Mouse (Mus musculus) kidney, postnatal 14 days (tissue): Measurements from ENCODE around the gene Tulp2.
A peak's percentile ranks its signal among the peaks of the same experiment; 100 is the strongest.
"Not testable (repeated sequence)": the region's sequence is repeated elsewhere in the genome, so short reads cannot be mapped to it uniquely, and the experiment has no call there.

Experiments
- DNase-seq: peaks from one replicate; pipeline ENCODE4 v3.0.0; 2022; ENCODE audit warnings: mixed read lengths

Gene Tulp2

DNA sequence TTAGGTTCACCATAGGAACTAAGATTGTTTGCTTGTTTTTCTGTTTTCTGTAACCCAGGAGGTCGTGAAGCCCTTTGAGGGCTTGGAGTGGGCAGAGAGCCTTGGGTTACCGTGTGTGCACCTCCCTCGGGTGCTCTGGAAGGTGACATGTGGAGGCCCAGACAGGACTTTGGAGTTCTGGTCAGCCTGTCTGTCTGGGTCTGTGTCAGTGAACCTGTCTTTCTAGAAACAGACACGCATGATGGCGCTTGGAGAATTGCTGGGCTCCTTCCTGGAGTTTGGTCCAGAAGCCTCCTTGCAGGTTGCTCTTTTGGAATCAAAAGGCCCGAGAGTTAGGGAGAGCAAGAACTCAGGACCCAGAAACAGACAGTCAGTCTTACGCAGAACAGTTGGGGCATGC is 21.3 kb upstream of the Tulp2 start:
- peak; percentile 70 for DNase-seq

DNA sequence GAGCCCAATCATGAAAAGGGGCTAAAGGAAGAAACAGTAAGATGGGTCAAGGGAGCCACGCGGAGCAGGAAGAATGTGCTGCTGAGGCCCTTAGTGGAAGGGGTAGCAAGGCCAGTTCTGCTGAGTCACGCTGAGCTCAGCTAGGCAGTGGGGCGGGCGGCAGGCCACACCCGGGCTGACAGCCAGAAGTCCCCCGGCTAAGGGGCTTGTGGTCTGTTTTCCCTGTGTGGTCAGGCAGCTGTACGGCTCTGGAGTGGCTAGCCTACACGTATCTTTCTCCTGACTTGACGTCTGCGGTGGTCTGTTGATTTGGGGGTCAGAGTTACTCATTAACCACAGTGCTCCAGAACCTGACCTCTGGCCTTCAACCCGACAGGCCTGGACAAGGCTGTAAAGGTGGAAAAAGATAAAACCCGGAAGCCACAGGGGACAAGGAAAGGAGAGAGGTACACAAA is 20.8 kb upstream of the Tulp2 start:
- peak; percentile 83 for DNase-seq

DNA sequence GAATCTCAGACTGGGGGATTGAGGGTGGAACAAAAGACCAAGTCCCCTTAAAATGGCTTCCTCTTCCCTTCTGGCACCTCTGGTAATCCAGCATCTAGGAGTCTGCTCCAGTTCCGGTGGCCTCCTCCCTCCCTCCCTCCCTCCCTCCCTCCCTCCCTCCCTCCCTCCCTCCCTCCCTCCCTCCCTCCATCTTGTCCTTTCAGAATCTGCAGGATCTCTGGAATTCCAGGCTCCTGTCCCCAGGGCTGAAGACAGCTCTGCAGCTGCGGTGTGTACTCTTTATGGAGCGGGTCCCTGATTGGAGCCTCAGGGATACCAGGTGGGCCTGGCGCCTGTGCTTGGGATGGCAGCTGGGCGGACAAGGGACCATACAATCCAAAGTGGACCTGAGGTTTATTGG is 20.4 kb upstream of the Tulp2 start:
- DNase-seq: peak; percentile 39

DNA sequence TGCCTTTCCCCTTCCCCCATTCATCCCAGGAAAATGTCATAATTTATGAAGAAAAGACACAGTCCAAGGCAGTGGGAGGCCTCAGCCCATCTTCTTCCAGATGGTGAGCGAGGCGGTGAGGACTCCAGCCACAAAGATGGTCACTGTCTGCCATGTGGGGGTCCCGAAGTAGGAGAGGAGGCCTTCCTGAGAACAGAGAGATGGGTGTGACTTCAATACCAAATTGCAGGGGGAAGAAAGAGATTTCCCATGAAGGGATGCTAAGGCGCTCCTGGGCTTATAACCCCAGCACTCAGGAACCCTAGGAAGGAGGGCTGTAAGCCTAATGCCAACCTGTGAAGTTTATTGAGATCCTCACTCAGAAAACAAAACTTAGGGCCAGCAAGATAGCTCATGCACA is 19.9 kb upstream of the Tulp2 start:
- DNase-seq: no peak

DNA sequence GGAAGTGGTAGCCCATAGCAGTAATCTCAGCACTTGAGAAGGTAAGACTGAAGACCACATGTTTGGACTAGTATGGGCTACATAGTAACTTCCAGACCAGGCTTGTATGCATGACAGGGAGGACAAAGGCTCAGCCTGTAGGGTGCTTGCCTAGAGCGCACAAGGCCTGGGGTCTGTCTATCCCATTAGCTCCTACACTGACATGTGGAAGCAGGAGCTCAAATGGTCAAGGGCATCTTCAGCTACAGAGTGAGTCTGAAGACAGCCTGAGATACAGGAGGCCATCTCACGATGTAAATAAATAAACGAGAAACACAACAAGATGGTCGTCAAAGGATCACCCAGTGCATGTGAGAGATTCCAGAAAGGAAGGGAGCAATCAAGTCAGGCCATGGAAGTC is 19.4 kb upstream of the Tulp2 start:
- no peak for DNase-seq

DNA sequence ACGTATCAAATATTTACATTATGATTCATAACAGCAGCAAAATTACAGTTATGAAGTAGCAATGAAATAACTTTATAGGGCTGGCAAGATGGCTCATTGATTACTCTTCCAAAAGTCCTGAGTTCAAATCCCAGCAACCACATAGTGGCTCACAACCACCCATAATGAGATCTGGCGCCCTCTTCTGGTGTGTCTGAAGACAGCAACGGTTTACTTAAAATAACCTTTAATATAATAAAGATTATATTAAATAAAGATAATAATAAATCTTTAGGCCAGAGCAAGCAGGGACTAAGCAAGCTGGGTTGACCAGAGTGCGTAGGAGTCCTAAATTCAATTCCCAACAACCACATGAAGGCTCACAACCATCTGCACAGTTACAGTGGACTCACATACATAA is 18.8 kb upstream of the Tulp2 start:
- DNase-seq: not testable (repeated sequence)

DNA sequence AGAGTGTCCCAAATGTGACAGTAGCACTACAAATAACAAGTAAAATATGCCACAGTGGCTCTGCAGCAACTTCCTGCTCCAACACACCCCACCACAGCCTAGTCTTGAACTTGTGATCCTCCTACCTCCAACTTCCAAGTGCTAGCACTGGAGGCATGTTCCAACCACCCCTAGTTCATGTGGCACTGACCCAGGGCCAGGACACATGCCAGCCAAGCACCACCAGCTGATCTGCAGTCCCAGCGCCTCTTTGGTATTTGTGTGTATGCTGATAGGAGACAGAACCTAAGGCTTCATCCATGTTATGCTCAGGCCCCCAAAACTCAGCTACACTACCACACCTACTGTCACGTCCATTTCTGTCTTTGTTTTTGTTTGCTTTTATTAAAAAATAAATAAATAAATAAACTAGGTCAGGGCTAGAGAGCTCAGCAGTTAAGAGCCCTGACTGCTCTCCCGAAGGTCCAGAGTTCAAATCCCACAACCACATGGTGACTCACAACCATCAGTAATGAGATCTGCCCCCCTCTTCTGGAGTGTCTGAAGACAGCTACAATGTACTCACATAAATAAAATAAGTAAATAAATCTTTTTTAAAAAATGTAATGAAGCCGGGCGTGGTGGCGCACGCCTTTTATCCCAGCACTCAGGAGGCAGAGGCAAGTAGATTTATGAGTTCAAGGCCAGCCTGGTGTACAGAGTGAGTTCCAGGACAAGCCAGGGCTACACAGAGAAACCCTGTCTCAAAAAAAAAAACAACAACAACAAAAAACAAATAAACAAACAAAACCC is 17.5 kb upstream of the Tulp2 start:
- no peak for DNase-seq

DNA sequence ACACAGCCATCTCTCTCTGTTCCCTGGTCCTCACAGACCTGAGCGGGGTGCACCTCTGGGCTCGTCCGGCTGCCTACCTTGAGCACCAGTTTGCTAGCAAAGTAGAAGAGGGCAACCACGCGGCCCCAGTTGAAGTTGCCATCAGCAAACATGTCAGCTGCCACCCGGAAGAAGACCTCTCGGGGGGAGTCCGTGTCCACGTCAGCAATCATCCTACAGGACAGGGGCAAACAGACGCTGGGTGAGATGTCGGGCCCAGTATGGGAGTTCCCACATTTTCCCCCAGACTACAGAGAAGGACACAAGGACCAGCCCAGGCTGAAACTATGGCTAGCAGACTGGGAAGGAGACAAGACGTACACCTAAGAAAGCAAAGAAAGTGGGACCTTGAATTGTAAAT is 16.6 kb upstream of the Tulp2 start:
- DNase-seq: no peak

DNA sequence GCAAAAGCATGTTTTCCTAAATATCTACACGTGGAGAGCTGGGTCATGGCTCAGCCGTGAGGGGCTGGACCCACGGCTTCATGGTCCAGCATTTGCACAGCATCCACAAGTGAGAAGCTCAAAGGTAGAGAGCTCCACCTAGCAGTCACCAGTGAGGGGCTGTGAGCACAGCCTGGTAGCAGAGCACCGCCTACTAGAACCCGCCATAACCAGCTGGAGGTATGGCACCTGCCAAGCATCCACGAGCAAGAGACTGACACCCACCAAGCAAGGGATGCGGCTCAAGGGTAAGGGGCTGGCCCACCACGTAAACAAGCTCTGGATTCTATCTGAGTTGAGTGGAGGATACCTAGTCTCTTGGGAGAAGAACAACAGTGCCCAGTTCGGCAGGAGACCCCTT is 16.1 kb upstream of the Tulp2 start:
- peak; percentile 49 for DNase-seq

DNA sequence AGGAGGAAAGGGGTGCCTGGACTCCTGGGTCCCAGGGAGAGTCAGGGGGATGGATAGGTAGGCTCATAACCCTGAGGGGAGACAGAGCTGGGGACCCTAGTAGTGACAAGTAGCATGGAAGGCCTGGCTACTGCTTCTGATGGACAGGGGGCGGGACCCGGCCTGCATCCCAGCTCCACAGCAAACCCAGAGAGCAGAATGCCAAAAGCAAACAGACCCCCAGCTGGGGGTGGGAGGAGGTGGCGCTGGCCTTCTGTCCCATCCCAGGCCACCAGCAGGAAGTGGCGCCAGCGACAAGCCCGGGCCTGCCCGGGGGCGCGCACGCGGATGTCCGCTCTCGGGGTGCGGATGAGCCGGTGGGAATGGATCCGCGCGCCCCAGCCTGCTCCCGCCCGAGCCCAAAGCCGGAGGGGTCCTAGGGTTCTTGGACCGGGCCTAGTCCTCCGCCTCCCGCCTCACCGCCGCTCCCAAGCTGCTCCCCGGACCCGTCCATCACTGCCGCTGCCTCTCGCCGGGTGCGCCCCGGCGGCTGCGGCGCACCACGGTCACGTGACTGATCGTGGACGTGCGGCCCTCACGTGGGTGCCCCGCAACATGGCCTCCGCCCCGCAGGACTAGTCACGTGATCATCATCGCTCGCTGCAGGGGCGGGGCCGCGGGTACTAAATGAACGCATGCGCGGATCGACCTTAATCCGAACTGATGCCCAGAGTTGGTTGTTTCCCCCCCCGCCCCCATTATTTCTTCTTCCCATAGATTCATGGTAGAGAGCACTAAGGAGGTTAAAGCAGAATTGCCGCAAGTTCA is 15.2 kb upstream of the Tulp2 start, which contains the start of gene Bax:
Bax (minus strand) TSS at position 616 of the 807 bp plus-strand sequence.
- DNase-seq: peak; percentile 97

DNA sequence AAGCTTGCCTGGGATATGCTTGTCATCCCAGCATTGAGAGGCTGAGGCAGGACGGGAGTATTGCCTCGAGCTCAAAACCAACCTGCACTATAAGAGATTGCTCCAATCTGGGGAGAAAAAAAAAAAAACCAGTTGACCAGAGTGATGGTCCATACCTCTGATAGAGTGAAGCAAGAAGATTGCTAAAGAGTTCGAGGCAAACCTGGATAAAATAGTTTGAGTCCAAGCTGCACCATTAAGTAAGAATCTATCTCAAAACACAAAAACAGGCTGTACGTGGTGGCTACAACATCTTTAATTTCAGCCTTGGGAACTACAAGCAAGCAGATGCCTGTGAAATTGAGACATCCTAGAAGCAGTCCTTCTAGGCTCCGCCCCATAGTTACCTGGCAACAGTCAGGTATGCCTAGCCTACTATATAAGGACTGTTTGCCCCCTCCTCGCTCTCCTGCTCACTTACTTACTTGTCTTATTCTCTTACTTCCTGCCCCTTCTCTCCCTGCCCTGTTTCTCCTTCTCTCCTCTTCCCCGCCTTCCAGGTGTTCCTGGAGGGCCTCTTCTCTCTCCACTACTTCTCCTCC is 14.5 kb upstream of the Tulp2 start:
- DNase-seq: no peak

DNA sequence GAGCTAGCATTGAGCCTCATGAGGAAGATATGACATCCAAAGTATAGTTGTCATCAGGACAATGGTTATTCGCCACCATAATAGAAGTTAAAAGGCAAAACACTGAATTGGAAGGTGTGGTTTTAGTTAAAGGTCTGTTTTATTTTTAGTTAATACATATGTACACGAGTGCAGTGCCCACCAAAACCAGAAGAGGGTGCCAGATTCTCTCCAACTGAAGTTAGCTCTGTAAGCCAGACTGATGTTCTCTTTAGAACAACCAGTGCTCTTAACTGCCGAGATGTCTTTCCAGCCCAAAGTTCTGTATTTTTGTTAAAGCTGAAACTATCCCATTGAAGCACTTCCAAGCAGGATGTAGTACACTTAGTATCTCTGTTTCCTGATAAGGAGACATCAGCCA is 10.8 kb upstream of the Tulp2 start:
- peak; percentile 84 for DNase-seq

DNA sequence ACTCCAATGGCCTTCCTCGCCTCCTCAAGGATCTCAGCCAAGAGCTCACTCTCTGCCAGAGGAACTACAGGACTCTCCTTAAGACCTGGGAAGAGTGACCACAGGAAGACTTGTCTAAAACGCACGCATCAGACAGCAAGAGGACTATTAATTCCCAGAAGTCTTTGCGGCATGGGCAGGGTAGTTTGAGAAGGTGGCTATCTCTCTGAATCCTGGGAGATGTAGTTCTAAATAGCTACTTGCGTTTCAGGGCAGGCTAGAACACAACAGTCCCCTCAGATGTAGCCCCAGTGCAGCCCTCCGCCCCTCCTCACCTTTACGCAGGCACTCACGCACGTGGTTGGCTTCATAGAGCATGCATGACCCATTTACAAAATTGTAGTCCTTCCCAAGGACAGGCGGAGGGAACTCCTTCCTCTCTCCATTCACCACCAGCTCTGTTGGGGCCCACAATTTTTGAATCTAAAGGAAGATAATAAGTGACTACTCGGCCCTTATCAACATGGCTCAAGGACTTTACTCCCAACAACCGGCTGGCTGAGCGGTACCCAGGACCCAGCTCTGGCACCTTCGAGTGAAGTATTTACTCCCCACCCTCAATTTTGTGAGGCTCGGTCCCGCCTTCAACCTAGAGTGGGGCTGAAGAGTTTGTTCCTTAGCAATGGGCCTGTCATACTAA is 6.2 kb upstream of the Tulp2 start:
- peak; percentile 66 for DNase-seq

DNA sequence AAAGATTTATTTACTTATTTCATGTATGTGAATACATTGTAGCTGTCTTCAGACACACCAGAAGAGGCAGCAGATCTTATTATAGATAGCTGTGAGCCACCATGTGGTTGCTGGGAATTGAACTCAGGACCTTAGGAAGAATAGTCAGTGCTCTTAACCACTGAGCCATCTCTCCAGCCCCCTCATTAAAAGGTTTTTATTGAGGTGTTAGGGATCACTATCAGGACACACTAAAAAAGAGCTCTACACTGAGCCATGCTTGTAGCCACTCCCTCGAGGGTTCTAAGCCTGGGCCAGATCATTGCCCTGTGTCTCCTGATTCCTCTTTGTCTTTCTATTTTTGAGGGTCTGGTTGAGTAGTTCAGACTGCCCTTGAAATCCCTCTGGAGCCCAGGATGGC is 5.2 kb upstream of the Tulp2 start:
- no peak for DNase-seq

DNA sequence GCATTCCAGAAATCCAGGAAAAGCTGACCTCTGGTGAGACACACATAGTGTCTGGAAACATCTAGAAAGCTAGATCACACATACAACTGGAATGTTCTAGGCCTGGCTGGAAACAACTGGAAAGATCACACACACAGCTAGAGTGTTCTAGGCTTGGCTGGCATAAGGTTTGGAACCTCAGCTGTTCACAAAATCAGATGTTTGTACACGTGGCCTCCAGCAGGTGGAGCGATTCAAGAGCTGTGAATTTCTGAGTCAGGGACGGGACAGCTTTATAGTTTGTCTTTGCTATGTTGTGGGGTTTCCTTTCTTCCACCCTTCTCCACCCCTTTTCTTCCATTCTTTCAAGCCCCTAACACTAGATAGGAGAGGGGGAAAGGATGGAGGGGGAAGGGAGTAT is 4.7 kb upstream of the Tulp2 start:
- DNase-seq: peak; percentile 75

DNA sequence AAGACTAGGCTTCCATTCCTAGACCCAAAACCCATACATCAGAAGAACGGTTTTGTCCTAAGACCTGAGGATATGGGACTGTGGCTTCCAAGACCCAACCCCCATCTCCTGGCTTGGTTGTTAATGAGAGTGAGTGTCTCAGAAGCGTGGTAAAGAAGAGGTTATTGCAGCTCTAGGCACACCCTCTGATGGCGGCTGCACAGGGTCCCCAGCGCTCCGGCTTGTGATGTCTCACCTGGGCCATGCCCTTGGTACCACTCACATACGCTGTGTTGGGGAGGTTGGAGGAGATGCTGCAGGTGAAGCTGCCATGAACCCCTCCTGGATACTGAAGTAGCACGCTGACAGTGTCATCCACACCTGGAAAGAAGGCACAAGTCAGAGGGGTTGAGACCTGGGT is 2.9 kb upstream of the Tulp2 start:
- DNase-seq: no peak

DNA sequence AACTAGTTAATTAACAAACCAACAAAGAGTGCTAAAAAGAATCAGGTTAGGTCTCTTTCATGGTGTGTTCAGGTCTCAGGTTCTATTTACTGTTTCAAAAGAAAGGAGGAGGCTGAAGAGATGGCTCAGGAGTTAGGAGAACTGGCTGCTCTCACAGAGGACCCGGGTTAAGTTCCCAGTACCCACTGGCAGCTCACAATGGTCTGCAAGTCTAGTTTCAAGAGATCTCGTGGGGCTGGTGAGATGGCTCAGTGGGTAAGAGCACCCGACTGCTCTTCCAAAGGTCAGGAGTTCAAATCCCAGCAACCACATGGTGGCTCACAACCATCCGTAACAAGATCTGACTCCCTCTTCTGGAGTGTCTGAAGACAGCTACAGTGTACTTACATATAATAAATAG is 1.4 kb upstream of the Tulp2 start:
- not testable (repeated sequence) for DNase-seq

DNA sequence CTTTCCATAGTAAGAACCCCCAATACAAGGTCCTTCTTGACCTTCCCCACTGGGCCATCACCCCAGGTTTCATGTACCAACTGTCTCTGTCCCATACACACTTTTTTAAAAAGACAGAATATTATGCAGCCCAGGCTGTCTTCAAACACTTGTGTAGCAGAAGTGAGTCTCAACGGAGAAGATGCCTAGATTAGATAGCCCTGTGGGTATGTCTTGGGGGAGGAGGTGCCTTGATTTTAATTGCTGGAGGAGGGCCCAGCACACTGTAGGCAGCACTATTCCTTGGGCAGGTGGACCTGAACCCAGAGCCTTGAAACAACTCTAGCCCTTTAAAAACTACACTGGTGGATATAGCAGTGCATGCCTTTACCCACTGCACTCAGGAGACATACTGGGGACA is 489 bp downstream of the Tulp2 start:
- DNase-seq: no peak

DNA sequence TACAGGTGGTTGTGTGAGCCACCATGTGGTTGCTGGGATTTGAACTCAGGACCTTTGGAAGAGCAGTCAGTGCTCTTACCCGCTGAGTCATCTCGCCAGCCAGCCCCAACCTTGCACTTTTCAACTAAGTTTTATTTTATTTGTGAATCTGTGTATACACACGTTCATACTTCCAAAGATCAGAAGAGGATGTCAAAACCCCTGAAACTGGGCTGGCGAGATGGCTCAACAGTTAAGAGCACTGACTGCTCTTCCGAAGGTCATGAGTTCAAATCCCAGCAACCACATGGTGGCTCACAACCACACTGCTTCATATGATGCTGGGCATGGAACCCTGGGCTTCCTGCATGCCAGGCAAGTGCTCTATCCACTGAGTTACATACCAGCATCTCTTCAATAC is 3.3 kb downstream of the Tulp2 start:
- not testable (repeated sequence) for DNase-seq

DNA sequence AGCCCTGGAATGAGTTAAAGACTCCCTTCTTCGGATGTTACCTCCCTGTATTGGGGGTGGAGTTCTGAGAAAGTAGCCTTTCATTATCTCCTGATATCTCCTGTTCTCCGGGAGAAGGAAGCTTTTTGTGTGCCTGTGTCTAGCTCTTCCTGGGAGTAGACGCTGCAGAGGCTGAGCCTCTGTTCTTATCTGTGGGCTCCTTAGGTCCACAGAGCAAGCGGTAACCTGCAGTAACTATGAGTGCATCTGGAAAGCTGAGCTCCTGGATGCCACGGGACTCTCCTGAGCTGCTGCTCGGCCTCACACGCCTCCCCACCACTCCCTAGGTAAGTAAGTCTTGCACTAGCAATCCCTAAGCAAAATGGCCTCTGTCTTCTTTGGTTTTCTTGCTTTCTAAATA is 4.5 kb downstream of the Tulp2 start:
- DNase-seq: no peak

DNA sequence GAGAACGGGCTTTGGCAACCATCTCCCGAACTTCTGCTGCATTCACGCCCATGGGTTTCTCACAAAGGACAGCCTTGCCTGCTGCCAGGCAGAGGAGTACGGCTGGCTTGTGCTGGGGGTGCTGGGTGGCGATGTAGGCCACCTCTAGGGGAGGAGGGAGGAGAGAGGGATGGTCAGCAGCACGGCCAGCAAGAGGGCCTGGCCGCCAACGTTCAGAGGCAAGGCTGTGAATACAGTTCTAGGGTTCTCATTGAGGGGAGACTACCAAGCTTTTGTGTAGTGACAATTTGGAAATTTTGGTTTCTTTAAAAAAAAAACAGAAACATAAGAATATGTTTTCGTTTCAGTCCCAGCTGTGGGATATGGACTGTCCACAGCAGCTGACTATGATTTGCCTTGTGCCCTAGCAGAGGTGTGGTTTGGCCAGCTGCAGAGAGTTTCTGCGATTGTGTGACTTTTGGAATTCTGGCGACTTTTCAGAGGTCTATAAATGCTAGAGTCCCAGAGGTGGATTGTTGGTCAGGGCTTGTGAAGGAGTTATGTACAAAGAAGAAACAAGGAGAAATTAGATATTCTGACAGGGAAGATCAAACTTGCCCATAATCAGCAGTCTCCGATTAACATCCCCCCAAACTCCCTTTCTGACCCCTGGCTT is 5.2 kb downstream of the Tulp2 start, which contains the start of gene Gm45808:
Gm45808 (minus strand) TSS at position 51 of the 655 bp plus-strand sequence.
- DNase-seq: no peak

DNA sequence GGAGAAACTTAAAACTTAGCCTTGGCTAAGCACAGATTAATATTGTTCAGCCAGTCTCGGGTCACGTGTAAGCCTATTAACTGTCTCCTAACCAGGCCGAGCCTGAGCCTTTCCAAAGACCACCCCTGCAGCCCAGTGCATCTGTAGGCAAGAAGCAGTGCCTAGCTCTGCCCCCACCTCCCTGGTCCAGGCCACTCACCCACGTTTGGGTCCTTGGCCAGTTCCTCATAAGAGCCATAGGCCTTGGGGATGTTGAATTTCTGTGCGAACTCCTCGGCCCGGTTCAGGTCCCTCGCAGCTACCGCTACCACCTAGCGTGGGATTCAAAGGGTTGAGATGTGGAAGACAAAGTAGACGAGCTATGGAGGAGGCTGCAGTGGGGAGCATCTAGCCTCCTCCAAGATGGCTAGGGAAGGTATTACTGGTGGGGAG is 6.2 kb downstream of the Tulp2 start:
- DNase-seq: no peak
